Mouse (Mus musculus) intestine, embryonic 14.5 days (tissue): ENCODE results near the gene Ceacam19. TPM values are rescaled to one million over a fixed set of nuclear protein-coding genes. Genes with fewer than 3 reads are reported as not detected.

Source experiments
- ATAC-seq: fragments of 200-750 bp; cut with Nextera tagmentation; replicated peaks from 2 replicates; pipeline ENCODE4 v1.8.0; 2017; ENCODE audit warnings: low read depth, moderate number of reproducible peaks, moderate TSS enrichment, moderate library complexity; ENCODE audit not compliant: low FRiP score, low TSS enrichment
- DNase-seq: peaks from one replicate; pipeline ENCODE4 v3.0.0-alpha.2; 2018; ENCODE audit warnings: low spot score
- H3K27ac ChIP-seq: fragments of 300-500 bp; sonication (generic); 2 replicates; pipeline ENCODE4 v1.5.1; 2014; ENCODE audit warnings: low read depth, mild to moderate bottlenecking, control low read depth
- H3K27me3 ChIP-seq: fragments of 300-500 bp; sonication (generic); replicated peaks from 2 replicates; pipeline ENCODE4 v1.6.1; 2014; ENCODE audit warnings: low read length, control low read depth; ENCODE audit not compliant: control insufficient read depth, insufficient read depth
- H3K36me3 ChIP-seq: fragments of 300-500 bp; sonication (generic); 2 replicates; pipeline ENCODE4 v1.6.1; 2014; ENCODE audit warnings: low read length, control low read depth; ENCODE audit not compliant: control insufficient read depth, insufficient read depth
- H3K4me1 ChIP-seq: fragments of 300-500 bp; sonication (generic); replicated peaks from 2 replicates; pipeline ENCODE4 v1.6.1; 2014; ENCODE audit warnings: low read length, control low read depth, mixed read lengths; ENCODE audit not compliant: control insufficient read depth, insufficient read depth
- H3K4me2 ChIP-seq: fragments of 300-500 bp; sonication (generic); 2 replicates; pipeline ENCODE4 v1.6.1; 2014; ENCODE audit warnings: low read length
- H3K4me3 ChIP-seq: fragments of 300-500 bp; sonication (generic); 2 replicates; pipeline ENCODE4 v1.5.1; 2014; ENCODE audit warnings: low read depth, low read length, control low read depth, mixed read lengths
- H3K9ac ChIP-seq: fragments of 300-500 bp; sonication (generic); 2 replicates; pipeline ENCODE4 v1.6.1; 2014; ENCODE audit warnings: mild to moderate bottlenecking, low read length
- H3K9me3 ChIP-seq: fragments of 300-500 bp; sonication (generic); 2 replicates; pipeline ENCODE4 v1.6.1; 2016; ENCODE audit warnings: low read length, control low read depth; ENCODE audit not compliant: control insufficient read depth
- WGBS: fragments of 180-500 bp; shearing (Covaris S2); extraction: QIAGEN DNeasy Blood & Tissue Kit; methylation state at CpG from one replicate; pipeline ENCODE4 v1.1.7; 2014; 5-methylcytosine and 5-hydroxymethylcytosine counted together
- polyA plus RNA-seq: library from polyadenylated mRNA; unstranded; fragments of >200 nt; fragmentation: Nextera tagmentation; extraction: Ambion mirVana; gene quantifications from 2 replicates; pipeline ENCODE4 v1.2.1, GENCODE M21; 2014

Gene Ceacam19
- polyA plus RNA-seq, 1 experiment from 2014 or later: not detected

GRCm38 (mm10) chr7:19836843-19837242 is 50.9 kb downstream of the Ceacam19 start:
- H3K36me3 ChIP-seq: no peaks in the 10 kb centered on the region
- H3K4me1 ChIP-seq: no peaks in the 10 kb centered on the region
- no peak overlapping the region for H3K4me3 ChIP-seq
- WGBS: 58% methylated on average over 3 of the region's 3 CpGs
- H3K9ac ChIP-seq: no peak overlapping the region
- H3K27me3 ChIP-seq: no peaks in the 10 kb centered on the region
- H3K9me3 ChIP-seq: no peaks in the 10 kb centered on the region
- ATAC-seq: no peak
- H3K27ac ChIP-seq: no peak overlapping the region
- no peak for DNase-seq
- H3K4me2 ChIP-seq: no peak overlapping the region

GRCm38 (mm10) chr7:19834055-19834454 is 53.7 kb downstream of the Ceacam19 start:
- Histone ChIP-seq H3K9ac (no peak overlapping the region), H3K9me3 (no peaks in the 10 kb centered on the region), H3K27me3 (no peaks in the 10 kb centered on the region), H3K4me1 (peaks cover 7% of the 10 kb centered on the region), H3K27ac (no peak overlapping the region), H3K4me2 (no peak overlapping the region), H3K36me3 (no peaks in the 10 kb centered on the region), H3K4me3 (no peak overlapping the region)
- ATAC-seq (no peak), DNase-seq (no peak)
- 65% methylated on average over 3 of the region's 3 CpGs for WGBS

DNA sequence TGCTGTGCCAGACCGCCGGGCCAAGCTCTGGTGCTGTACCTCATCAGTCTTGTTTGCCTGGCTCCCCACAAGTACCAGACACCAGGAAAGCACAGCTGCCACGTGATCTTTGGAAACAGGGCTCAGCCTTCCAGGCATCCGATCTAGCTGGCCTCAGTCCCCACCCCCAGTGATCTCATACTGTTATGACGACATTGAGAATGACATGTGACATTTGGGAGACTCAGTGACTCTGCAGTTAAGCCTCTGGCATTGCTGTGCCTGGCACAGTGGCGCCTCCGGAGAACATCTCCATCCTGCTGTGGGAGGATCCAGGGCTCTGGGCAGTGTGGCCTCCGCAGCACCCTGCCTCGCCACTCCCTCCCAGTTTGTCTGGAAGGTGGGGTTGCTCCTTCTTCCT is 55.9 kb downstream of the Ceacam19 start:
- 43% methylated on average over 9 of the region's 9 CpGs for WGBS
- DNase-seq: no peak
- Histone ChIP-seq H3K4me3 (no peak overlapping the region), H3K9me3 (no peaks in the 10 kb centered on the region), H3K4me2 (no peak overlapping the region), H3K4me1 (peaks cover 7% of the 10 kb centered on the region), H3K9ac (no peak overlapping the region), H3K36me3 (no peaks in the 10 kb centered on the region), H3K27me3 (no peaks in the 10 kb centered on the region), H3K27ac (no peak overlapping the region)
- peak; percentile 33; the same call in 1 of the 2 replicates for ATAC-seq

DNA sequence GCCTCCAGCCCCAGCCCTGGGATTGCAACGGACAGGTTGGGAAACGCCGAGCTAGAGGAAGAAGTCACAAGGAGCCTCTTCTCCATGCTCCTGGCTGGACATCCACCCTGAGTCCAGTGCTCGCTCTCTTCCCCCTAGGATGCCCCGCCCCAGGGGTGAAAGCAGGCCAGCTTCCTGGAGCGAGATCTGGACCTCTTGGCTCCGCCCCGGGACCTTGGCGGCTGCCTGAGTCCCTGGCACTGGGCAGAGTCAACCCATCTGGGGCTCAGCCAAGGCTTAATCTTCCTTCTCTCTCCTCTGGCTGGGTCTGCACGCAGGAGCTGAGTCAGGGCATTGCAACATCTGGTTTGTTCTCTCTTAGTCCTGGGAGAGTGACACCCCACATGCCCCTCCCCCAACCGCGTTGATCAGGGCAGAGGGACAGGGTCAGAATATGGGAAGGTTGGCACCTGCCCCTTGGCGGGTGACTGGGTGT is 57.0 kb downstream of the Ceacam19 start:
- H3K36me3 ChIP-seq: no peaks in the 10 kb centered on the region
- ATAC-seq (peak; percentile 52), DNase-seq (peak; percentile 59)
- no peak overlapping the region for H3K4me3 ChIP-seq
- H3K27ac ChIP-seq: no peak overlapping the region
- no peaks in the 10 kb centered on the region for H3K27me3 ChIP-seq
- H3K4me1 ChIP-seq: peaks cover 7% of the 10 kb centered on the region
- H3K4me2 ChIP-seq: peak overlapping the region; percentile 9; the same call in 1 of the 2 replicates
- no peaks in the 10 kb centered on the region for H3K9me3 ChIP-seq
- 0 out of 2 replicates have a peak overlapping the region, but pooled peaks have one; percentile 8 for H3K9ac ChIP-seq
- 21% methylated on average over 13 of the region's 13 CpGs for WGBS

DNA sequence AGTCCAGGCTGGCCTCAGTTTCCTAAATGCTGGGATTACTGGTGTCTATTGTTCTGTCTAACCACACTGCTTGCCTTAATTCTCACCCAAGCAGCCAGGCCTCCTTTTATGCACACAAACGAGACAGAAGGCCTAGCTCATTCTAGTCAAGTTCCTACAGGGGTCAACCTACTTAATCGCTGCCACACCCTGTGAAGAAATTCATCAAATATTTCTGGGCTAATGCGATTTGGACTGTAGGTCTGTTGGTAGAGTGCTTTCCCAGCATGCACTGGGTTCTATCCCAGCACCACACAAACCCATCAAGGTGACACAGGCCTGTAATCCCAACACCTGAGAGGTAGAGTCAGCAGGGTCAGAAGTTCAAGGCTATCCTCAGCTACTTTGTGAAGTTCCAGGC is 58.1 kb downstream of the Ceacam19 start:
- Histone ChIP-seq H3K27ac (no peak overlapping the region), H3K27me3 (no peaks in the 10 kb centered on the region), H3K4me3 (no peak overlapping the region), H3K9me3 (no peaks in the 10 kb centered on the region), H3K36me3 (no peaks in the 10 kb centered on the region), H3K9ac (no peak overlapping the region), H3K4me2 (no peak overlapping the region), H3K4me1 (peaks cover 7% of the 10 kb centered on the region)
- DNase-seq (no peak), ATAC-seq (no peak)
- WGBS: 82% methylated on average over 3 of the region's 3 CpGs

GRCm38 (mm10) chr7:19826756-19827155 is 61.0 kb downstream of the Ceacam19 start:
- Histone ChIP-seq H3K4me2 (no peak overlapping the region), H3K9me3 (no peaks in the 10 kb centered on the region), H3K9ac (no peak overlapping the region), H3K27me3 (peaks cover 3% of the 10 kb centered on the region; the same call in 1 of the 2 replicates), H3K27ac (no peak overlapping the region), H3K36me3 (no peaks in the 10 kb centered on the region), H3K4me3 (no peak overlapping the region), H3K4me1 (peaks cover 30% of the 10 kb centered on the region)
- DNase-seq (no peak), ATAC-seq (no peak)
- 36% methylated on average over 6 of the region's 6 CpGs for WGBS

Other genes starting within 250 kb of the Ceacam19 start
- gene Clptm1, start 222.9 kb downstream of the Ceacam19 start, polyA plus RNA-seq: 75.2 and 84.6 TPM in 2 replicates
- gene Apoc2, start 210.0 kb downstream of the Ceacam19 start, polyA plus RNA-seq: 11.5 and 13.7 TPM in 2 replicates
- not detected in 2 replicates for gene Gm44805, start 206.5 kb downstream of the Ceacam19 start, polyA plus RNA-seq
- gene Apoc4, start 206.5 kb downstream of the Ceacam19 start, polyA plus RNA-seq: 0.17 TPM in 1 of 2 replicates, not detected in the other
- 8.3 and 9.1 TPM in 2 replicates for gene Apoc1, start 195.3 kb downstream of the Ceacam19 start, polyA plus RNA-seq
- 227 and 233 TPM in 2 replicates for gene Apoe, start 188.8 kb downstream of the Ceacam19 start, polyA plus RNA-seq
- gene Tomm40, start 172.5 kb downstream of the Ceacam19 start, polyA plus RNA-seq: 143 and 174 TPM in 2 replicates
- 136 TPM in 2 replicates for gene Nectin2, start 137.5 kb downstream of the Ceacam19 start, polyA plus RNA-seq
- gene Bcam, start 116.9 kb downstream of the Ceacam19 start, polyA plus RNA-seq: 89.6 and 93.4 TPM in 2 replicates
- gene Cblc, start 91.2 kb downstream of the Ceacam19 start, polyA plus RNA-seq: 13.5 and 14.0 TPM in 2 replicates
- gene Bcl3, start 65.2 kb downstream of the Ceacam19 start, polyA plus RNA-seq: 9.5 and 13.5 TPM in 2 replicates
- gene Gm19345, start 36.0 kb downstream of the Ceacam19 start, polyA plus RNA-seq: 0.31 and 0.42 TPM in 2 replicates
- gene Ceacam16, start 26.7 kb downstream of the Ceacam19 start, polyA plus RNA-seq: not detected in 2 replicates
- gene Pvr, start 33.2 kb upstream of the Ceacam19 start, polyA plus RNA-seq: 10.6 and 11.9 TPM in 2 replicates
- gene Igsf23, start 62.8 kb upstream of the Ceacam19 start, polyA plus RNA-seq: 1.1 and 1.7 TPM in 2 replicates
- gene Ceacam20, start 77.4 kb upstream of the Ceacam19 start, polyA plus RNA-seq: 0.05 TPM in 1 of 2 replicates, not detected in the other
- not detected in 2 replicates for gene Nlrp9b, start 103.5 kb upstream of the Ceacam19 start, polyA plus RNA-seq
- gene Vmn1r91, start 211.7 kb upstream of the Ceacam19 start, polyA plus RNA-seq: not detected in 2 replicates
- gene Gm16442, start 234.6 kb upstream of the Ceacam19 start, polyA plus RNA-seq: not detected in 2 replicates